Mouse (Mus musculus) urinary bladder, postnatal 14 days (tissue): ENCODE results near the gene Med19.
"Not testable (repeated sequence)": the region's sequence is repeated elsewhere in the genome, so short reads cannot be mapped to it uniquely, and the experiment has no call there.

ENCODE experiments used
- DNase-seq: peaks from one replicate; pipeline ENCODE4 v3.0.0; 2021; ENCODE audit warnings: low spot score

Med19 gene

DNA sequence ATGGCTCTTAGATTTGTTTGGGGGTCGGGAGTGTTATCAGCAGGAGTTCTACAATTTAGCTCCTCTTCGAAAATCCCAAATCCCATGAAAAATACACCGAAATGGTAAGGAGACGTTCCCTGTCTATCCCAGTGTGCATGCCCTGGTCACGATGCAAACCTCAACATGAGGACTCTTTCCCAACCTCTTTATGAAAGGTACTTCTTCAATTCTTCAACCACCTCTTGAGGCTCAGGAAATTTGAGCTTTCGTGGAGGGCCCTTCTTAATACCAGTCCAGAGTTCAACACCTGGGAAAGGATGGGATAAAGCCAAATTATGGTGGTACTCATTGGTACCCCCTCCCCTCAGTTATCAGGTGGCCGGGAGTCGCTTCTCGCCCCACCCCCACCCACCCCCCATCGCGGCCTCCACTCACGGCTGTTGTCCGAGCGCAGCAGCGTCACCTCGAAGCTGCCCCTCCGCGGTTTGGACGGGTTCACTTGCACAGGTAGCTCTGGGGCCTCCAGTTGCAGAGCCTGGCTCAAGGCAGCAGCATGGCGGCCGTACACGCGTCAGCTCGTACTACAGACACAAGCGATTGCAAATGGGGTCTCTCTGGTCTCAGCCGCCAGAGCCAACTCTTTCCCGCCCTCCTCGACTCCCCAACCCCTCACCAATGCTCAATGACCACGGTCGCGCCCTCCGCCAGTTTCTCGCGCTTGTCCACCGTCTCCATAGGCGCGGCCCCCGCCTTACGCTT is 8.2 kb upstream of the Med19 start:
- DNase-seq, result peak; percentile 36

DNA sequence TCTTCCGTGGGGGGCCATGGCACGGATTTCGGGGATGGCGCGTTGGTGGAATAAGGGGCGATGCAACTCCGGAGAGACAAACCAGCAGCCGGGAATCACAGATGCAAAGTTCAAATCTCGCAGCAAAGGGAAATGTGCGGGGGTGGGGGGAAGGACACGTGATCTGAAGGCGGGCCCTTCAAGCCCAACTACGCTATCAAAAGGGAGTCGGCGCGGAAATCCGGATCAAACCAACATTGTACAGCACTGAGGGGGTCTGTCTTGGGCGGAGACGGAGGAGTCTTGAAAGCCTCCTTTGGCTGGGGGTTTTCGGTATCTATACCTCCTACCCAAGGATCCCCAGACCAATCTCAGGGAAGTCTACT is 7.7 kb upstream of the Med19 start, which contains the start of gene Selenoh:
Selenoh (minus strand) TSS at position 202 of the 365 bp plus-strand sequence.
- DNase-seq, result peak; percentile 86

DNA sequence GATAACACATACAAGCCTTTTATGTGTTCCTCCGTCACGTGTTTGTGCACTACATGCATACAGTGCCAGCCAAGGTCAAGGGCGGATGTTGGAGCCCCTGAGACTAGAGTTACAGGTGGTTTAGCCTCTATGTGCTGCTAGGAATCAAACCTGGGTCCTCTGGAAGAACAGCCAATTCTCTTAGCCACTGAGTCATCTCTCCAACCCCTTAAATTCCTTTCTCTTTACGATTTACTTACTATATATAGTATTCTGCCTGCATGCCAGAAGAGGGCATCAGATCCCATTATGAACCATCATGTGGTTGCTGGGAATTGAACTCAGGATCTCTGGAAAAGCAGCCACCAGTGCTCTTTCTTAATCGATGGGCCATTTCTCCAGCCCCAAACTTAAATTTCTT is 6.7 kb upstream of the Med19 start:
- not testable (repeated sequence) for DNase-seq

DNA sequence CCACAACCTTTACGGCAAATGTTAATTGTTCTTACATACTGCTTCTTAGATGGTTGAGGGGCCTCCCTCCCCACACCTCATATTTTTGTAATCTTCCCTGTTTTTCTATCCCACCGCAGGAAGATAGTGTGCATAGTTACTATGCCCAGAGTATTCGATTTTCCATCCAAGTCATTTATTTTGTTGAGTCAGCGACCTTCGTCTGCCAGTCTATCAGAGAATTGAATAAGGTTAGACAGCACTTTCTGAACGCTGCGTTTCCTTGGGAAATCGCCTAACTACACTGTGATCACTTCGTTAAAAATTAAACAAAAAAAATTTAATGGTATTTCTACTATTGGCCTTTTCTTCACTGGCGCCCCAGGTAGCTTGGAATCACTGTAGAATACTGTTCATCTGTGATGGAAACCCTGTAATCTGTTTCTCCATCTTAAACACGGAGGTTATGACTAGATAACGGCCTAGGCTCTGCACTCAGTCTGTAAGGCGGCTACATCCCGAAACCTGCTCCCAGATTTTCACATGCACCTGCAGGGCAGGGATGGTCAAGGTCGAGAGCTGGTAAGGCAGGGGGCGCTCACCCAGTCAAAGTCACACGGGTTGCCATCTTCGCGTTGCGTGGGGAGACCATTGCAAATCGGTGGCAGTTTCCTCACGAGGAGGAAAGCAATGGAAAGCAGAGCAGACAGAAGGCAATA is 783 bp upstream of the Med19 start:
- DNase-seq, result no peak

- no peak for DNase-seq
Measured at GRCm38 (mm10) chr2:84679016-84679415, 814 bp downstream of the Med19 start, which contains the start of gene Tmx2. Tmx2 (minus strand) TSS chr2:84679140.

- no peak for DNase-seq
Measured at GRCm38 (mm10) chr2:84682605-84683183, 4.5 kb downstream of the Med19 start.

DNA sequence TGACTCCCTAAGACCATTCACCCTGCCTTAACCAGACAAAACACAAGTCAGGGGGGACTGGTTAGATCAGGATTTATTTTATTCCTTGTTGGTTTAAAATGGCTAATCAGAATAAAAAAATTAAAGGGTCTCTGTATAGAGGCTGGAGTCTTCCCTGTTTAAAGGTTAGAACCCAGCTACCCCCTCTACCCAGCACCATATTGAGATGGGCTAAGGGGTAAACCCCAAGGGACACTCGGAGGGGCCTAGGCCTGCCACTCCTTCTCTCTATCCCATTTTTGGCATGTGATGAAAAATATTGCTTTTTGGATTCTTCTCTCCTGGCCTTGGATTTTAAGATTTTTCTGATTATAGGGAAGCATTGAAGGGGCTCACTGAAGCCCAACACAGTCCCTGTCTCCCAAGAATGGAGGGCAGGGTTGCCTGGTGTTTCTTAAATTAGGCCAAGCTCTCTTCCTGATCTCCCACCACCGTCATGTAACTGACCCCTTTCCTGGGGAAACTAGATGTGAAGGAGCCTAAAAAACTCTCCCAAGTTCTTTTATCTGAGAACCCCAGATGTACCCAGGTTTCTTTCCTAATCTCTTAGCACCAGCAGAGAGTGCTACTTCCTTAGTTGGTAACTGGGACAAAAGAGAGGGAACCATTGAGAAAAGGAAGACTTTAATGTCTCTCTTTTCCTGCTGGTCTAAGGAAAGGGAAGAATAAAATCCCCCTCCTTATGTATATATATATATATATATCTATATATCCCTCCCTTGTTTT is 10.1 kb downstream of the Med19 start:
- no peak for DNase-seq

GRCm38 (mm10) chr2:84690050-84690449 is 11.8 kb downstream of the Med19 start:
- no peak for DNase-seq

DNA sequence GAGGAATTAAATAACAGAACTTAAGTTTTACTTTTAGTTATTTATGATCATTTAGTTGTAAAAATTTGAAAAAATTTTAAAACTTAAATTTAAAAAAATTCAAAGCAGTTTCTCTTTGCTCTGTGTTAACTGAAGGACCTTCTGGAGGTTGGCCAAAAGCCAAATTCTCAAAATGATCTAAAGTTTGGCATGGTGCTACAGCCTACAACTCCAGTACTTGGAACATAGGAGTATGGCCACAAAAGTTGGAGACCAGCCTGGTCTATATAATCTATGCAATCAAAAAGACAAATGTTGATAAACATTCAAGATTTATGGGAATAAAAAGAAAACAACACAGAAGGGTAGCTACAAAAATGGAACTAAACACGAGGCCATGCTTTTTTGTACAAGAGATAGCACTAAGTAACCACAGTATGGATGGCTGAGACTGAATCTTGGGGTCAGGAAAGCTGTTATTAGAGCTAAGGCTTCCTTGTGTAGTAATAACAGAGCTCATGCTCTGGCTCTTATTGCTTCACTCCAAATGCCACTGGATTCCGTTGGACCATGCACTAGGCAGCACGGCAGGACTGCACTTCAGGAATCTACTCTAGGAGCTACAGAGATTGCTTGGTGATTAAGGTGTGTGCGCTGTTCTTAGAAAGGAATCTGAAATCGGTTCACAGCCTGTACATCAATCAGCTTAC is 16.9 kb downstream of the Med19 start:
- DNase-seq, result no peak

GRCm38 (mm10) chr2:84703497-84703896 is 25.3 kb downstream of the Med19 start:
- no peak for DNase-seq

- DNase-seq, result no peak
Measured at GRCm38 (mm10) chr2:84704329-84704728, 26.1 kb downstream of the Med19 start.

- peak; percentile 41 for DNase-seq
Measured at GRCm38 (mm10) chr2:84705295-84705694, 27.1 kb downstream of the Med19 start.

DNA sequence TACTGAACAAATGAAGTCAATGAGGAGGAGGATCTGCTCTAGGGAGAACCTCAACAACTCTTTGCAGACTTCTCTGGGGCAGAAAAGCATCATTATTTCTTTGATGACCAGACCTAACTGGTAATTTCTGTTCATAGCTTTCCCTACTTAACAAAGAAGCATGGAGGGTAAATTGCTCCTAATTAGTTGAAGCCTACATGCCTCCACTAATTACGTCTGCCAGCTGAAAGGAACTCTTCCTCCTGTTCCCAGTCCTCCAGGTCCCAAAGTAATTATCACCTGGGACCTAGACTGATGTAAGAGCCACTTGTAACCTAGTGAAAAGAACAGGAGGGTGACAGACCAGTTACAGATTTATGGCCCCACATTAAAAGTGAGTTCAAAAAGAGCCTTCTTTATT is 29.3 kb downstream of the Med19 start:
- DNase-seq, result no peak

GRCm38 (mm10) chr2:84711898-84712297 is 33.7 kb downstream of the Med19 start:
- DNase-seq, result no peak

DNA sequence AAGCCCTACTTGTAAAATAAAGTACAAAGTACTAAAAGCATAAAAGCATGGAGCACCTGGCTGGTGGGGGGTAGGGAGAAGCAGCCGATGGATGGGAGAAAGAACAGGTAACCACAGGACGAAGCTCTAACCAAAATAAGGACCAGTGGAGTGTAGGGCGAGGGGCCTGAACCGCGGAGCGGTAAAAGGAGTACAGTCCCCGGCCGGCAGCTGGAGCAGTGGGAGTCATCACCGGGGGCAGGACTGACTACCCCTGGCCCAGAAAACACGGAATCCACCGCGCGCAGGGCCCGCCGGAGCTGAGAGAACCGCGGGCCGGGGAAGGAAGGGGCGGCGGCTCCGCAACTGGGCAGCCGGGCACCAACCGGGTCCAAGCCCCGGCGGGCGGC is 36.2 kb downstream of the Med19 start:
- peak; percentile 33 for DNase-seq

- peak; percentile 99 for DNase-seq
Measured at GRCm38 (mm10) chr2:84714811-84715561, 36.8 kb downstream of the Med19 start, which contains the start of gene Zdhhc5. Zdhhc5 (minus strand) TSS chr2:84715180.

DNA sequence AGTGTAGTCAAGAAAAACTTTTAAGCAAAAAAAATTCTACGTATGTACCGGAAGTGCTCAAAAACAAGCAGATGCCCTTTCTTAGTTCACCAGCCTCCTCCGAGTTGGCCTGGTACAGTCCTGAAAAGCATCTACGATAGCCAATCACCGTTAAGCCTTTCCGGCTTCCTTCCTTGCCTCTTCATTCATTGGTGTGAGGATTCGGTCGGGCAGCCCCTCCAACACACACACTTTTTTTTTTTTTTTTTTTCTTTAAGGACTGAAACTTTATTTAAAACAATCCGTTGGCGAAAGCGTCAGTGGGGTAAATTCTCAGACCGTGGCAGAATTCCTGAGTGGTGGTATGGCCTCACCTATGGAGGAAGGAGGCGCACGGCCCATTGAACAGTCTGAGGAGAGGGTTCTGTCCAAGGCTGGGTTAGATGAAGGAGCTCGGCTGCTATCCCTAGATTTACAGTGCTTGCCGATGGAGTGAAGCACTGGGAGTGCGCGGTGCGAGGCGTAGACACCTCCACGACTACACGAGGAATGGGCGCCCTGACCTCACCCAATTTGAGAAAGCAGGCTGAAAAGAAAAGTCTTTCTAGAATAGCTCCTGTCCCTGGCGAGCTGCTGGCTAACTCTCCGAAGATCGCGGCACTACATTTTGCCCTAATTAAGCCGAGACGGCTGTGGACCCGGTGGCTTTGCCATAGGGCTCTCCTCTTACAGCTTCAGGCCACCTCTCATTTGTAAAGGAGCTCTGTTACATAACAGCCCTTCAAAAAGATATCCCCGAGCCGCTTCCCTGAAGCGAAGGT is 37.6 kb downstream of the Med19 start:
- DNase-seq, result peak; percentile 82

GRCm38 (mm10) chr2:84716423-84717355 is 38.5 kb downstream of the Med19 start:
- no peak for DNase-seq

- no peak for DNase-seq
Measured at GRCm38 (mm10) chr2:84717357-84717756, 39.2 kb downstream of the Med19 start.
